Mouse (Mus musculus) cerebellum, adult 2 months (tissue): Measurements from ENCODE around the gene Akt1.

Experiments
- CTCF ChIP-seq: fragments of 200-500 bp; IDR thresholded peaks from 2 replicates; pipeline ENCODE4 v1.5.1; 2011; ENCODE audit warnings: low read depth, mild to moderate bottlenecking, control low read depth, low read length, moderate library complexity, borderline replicate concordance; ENCODE audit not compliant: insufficient read depth
- POLR2A ChIP-seq: fragments of 200-500 bp; IDR thresholded peaks from 2 replicates; pipeline ENCODE4 v1.6.1; 2011; ENCODE audit warnings: low read length, control low read depth, borderline replicate concordance; ENCODE audit not compliant: insufficient read depth

GRCm38 (mm10) chr12:112679027-112679996 is 4.6 kb upstream of the Akt1 start:
- no peak for TF ChIP-seq CTCF
- TF ChIP-seq POLR2A, result no peak
